Mouse (Mus musculus): ENCODE results near the gene Zcchc7.
"Not testable (repeated sequence)": the region's sequence is repeated elsewhere in the genome, so short reads cannot be mapped to it uniquely, and the experiment has no call there.

Zcchc7 gene

DNA sequence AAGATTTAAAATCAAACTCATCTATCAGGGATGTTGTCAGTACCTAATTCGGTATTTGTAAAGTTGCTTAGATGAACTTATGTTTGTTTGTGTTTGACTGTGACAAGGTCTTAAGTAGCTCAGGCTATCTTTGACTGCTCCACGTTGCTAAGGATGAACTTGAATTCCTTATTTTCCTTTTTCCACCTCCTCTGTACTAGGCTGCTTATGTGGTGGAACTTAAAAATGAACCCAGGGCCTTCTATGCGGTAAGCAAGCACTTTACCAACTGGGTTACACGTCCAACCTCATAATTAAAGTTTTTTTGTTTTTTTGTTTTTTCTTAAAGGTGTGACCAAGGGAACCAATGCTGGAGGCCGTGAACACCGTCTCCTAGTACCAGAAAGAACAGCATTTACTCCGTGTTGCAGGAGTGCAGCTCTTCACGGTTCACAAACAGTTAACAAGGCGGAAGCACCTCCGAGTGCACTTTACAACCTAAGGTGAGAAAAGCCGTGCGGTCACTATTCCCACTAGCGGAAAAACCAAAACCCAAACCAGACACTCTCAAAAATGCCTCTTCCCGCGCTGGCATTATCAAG lies at the start of gene Zcchc7:
Gene Zcchc7 (plus strand): TSS at position 325 of the 581 bp plus-strand sequence.
- DNase-seq, result no peak

DNA sequence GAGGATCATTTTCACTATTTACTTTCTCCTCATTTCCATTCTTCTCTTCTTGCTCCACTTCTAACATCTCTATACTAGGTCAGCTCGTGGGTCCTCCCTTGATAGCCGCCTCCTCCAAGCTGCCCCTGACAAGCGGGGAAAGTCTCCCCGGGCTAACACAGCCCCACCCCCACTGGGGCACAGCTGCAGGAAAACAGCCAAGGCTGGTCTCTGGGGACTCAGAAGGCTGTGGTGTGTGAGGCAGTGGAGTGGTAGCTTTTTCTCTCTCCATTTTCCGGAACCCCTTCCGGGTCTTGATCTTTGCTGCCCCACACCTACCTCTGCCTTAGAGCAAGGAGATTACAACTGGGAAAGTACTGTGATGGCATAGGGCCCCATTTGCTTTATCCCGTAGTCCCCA lies 49.7 kb upstream of the Zcchc7 start:
- no peak for DNase-seq

DNA sequence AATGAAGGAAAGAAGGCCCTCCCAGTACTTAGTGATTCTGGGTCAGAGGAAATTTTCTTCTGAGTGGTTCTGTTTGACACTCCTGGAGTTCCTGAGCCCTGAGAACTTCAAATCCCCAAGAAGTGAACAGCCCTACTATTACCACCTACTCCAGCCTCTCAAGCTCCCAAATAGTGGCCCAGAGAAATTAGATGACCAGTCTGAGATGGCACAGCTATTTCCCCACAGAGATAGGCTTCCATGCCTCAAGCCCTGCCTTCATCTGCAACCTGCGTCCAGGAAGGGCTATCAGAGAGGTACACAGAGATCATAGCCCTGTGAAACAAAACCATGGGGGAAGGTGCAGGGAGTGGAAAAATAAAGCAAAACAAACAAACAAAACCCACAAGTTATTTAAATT lies 48.8 kb upstream of the Zcchc7 start:
- no peak for DNase-seq

DNA sequence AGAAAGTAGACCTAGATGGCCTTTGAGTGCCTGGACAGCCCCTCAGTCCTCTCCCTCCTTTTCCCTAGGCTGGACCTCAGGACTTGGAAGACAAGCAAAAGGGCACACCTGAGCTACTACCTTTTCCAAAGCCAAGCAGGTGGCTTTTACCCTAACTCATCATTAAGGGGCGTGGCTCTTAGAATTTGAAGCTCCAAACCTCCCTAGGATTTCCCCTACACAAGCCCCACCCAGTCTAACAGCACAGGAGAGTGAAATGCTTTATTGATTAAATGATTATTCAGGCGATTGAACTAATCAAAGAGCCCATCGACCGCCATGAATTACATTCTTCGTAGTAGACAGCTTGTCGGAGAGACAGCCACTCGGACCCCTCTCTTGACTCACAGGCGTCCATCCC lies 47.4 kb upstream of the Zcchc7 start:
- no peak for DNase-seq

DNA sequence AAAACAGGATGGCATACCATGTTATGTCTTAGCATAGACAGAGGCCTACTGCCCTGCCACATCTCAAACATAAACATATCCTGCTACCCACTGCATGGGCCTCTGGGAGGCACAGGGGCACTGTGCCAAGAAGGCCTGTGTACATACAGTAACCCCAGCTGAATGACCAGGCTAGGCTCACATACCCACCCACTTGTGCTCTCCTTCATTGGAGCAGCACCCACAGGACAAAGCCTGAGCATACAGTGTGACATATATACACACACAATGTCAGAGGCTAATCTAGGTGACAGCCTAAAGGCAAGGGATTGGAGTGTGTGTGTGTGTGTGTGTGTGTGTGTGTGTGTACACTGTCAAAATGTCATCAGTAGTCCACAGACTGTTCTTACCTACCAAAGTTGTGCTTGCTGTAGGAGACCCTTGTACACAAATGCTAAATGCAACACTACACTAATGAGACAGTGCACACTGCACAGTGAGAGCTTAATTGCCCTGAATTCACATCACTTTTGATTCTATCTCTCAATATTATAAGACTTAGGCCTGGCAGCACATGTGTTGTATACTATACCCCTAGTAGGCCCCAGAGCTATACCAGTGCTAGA lies 46.5 kb upstream of the Zcchc7 start:
- DNase-seq, result no peak

DNA sequence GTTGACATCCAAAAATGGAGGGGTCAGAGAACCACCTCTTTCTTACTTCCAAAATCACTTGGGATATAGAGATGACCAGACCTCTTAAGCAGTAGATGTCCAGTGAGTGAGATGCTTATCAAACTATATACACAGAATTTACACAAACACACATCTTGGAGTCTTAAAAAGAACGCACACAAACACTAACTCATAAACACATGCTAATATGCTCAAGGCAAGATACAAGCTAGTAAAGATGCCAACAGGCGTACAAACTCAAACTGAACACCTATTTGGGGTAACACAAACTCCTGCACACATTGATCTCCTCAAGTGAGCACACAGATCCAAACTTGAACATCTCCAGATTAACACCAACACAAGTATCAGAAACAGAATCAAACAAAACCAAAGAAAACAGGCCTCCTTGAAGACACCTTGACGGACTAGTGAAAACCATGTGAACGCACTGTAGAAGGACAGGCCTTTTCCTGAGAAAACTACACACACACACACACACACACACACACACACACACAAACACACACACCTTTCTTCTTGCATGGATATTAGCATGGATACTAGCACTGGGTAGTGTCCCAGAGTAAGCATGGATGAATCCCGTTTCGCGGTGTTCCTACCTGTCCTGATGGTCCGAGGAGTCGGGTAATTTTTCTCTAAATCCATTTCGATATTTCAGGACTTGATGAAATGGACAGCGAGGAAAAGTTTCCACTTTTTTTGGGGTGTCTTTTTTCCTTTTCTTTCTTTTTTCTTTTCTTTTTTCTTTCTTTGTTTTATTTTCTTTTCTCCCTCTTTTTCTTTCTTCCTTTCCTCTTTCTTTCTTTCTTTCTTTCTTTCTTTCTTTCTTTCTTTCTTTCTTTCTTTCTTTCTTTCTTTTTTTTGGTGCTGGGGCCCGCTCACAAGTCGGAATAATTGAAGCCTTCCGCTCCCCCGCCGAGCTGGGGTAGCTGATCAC lies 45.7 kb upstream of the Zcchc7 start, which contains the start of gene Pax5:
Gene Pax5 (minus strand): TSS at position 748 of the 961 bp plus-strand sequence.
- DNase-seq, result no peak

DNA sequence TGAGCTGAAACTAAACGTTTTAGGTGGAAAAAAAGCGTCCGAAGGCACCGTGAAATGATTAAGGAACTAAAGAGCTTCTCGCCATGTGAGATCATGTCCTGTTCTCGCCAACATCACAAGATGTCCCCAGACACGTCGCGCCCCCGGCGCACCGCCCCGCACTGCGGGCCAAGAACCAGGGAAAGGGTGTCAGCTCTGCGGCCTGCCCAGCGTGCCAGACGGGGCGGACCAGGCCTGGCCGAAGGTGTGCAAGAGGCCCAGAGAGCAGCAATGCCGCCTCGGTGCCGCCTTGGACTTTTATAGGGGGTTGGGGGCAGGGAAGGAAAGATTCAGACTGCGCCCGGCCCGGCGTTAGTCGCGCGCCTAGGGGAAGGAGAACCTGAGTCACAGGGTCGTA lies 45.0 kb upstream of the Zcchc7 start:
- DNase-seq, result no peak

DNA sequence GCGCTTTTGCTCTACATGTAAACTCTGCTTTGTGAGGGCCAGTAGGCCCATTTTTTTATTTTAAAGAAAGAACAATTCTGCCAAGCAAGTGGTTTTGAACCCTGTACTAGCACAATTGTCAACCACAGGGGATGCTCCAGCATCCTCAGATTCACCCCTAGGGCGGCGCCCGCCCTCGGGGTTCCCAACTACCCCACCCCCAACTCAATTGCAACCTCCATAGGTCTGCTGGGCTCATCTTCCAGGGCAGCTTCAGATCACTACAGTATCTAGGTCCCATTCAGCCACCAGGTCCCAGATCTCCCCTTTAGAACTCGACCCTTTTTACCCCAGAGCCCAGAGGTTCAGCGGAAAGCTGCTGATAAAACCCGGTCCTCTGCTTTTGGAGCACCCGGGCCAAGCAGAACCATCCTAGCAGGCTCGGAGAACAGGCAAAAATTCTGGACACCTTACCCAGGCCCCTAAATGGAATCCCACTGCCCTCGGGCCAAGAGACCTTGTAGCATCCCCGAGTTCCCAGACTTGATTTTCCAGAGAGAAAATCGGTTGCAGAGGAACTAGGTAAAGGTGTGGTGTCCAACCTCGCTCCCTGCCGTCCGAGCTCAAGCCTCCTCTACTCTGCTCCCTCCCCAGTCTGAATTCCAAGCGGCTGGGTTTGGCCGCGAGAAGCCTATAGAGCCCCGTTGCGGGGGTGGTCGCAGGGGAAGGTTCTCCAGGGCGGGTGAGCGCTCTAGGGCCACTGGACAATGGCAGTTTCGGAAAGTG lies 44.4 kb upstream of the Zcchc7 start:
- DNase-seq, result no peak

DNA sequence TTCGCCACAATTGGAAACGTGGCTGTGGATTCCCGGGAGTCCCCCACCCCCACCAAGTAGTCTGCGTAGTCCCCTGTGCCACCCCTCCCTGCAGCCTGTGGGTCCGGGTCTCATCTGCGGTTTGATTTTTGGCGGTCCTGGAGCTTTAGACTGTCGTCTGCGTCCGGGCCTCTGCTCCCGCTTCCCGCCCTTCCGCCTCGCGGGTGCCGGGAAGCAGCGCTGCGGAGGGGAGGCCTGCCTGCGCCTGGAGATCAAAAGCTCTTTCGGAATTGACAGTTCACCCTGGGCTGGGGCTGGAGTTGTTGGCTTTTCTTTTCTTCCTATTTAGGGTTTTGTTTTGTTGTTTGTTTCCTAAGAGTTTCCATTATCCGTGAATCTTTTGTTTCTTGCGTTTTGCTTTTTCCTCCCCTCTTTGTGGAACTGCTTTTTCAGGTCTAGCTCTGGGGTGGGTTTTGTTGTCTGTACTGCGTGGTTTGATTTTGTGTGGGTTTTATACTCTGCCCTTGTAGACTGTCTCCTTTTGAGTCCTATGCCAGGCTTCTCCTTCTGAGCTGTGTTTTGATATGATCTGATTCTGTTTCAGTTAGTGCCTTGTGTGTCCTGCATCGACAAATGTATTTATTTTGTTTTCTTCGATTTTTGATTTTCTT lies 43.5 kb upstream of the Zcchc7 start:
- DNase-seq, result no peak

DNA sequence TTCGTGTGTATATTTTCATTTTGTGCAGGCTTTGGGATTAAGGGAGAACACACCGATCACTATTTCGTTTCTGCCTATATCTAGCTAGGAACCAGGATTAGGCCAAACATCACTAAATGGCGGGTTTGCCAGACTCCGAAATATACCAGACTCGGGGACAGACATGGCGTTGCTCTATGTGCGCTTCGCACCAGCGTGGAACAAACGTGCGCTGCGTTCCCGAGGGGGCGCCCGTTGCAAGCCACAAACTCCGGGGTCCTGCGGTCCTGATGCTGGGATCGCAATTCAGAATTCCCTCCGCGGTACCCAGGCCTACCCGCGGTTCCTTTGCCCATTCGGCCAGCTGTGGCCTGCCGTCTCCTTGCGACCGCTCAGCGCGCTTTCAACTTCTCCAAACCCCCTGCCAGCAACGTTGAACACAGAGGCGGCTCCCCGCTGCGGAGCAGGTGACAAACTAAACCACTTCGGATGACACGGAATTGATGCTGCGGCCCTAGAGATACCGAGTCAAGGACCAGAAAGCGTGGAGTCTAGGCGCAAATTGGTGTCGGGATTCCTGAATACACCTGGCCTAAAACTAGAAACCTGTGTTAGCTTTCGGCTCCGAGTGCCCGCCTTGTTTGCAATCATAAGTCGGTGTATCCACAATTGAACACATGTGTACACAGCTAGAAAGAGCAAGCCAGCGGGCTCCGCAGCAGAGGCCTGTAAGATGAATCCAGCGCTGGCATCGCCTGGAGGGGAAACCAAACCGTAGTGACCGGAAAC lies 42.7 kb upstream of the Zcchc7 start:
- DNase-seq, result no peak

DNA sequence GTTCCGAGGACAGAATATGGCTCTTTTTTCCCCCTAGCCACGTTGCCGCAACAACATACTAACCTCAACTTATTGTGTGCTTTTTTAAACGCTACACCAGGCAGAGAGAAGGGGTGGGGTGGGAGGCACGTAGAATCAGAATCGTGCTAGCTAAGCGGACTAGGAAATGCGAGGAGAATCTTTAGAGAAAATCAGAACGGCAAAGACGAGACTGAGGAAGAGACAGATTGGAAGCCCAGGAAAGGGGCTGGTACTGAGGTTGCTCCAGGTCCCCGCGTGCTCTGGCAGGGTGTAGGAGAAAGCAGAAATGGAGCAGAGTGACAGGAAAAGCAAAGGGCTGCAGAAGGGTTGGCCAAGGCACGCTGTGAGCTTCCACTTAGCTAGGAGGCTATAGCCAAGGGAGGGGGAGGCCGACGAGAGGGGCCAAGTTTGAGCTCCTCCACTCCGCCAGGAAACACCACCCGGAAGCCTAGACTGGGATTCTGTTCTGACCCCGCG lies 42.1 kb upstream of the Zcchc7 start:
- DNase-seq, result no peak

DNA sequence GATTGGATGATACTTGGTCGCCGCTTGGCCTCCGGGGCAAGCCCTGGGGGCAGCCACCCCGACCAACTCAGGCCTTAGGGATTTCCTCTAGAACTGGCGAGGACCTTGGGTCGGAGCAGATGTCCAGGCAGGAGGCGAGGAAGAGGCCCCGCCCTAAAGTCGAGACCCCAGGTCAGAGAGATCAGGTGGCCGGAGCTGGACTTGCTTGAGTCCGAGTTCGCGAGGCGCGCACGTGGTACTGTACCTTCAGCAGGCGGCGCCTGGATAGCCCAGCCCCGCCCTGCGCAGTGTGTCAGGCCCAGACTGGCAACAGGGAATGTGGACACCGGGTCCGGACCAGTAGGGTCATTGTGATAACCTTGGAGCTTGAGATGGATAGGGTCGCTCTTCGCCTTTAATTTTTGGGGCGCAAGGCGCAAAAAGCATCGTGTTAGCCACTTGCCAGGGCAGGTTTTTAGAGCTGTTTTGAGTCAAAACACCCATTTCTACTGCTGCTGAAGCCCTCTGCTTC lies 41.5 kb upstream of the Zcchc7 start:
- no peak for DNase-seq

DNA sequence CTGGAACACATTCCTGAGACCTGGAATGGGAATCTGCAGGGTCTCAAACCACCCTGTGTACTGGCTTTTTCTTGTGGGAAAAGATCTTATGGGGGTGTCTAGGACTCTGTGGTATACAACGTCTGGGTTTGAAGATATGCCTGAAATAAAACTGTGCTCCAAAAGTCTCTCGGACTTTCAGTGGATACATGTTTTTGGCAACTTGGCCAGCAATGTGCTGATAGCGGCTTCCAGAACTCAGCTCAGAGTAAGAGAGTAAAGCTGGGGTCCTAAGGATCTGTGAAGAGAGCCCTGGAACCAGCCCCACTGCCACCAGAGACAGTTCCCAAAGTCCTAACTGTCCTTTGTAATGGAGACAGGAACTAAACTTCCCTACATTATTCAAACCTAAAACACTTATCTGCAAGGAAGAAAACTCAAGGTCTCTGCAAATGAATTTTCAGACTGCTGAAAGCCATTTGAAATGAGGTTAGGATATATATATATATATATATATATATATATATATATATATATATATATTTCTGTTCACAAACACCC lies 40.0 kb upstream of the Zcchc7 start:
- DNase-seq, result no peak

DNA sequence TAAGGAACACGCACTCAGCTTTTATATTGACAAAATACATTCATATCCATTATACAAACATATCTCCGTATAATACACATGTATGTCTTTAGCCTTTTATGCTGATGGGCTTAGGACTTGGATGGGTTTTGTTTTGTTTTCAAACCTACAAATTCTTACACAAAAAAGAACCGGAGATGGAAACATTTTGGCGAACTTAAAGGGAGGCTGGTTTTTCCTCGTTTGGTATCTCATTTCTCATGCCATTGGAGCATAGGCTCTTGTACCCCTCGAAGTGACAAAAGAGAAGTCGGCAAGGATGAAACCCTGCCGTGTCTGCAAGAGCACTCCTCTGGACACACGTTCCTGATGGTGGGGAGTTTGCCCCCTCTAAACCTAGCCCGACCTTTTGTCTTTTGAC lies 39.3 kb upstream of the Zcchc7 start:
- no peak for DNase-seq

DNA sequence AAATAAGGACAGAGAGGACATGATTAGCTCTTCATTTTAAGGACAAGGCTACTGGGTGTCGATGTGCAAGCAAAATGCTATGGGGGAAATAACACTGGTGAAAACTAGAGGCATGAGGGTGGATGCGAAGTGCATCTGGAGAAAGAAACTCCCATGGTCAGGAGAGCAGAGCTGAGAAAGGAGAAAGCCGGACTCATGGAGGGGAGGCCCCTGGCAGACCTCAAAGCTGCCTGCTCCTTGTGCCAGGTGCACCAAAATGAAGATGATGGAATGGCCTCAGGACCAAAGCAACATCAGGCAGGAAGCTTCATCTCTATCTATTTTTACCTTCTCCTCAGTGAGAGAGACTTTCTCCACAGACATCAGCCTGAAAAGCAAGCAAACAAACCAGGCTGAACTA lies 38.0 kb upstream of the Zcchc7 start:
- no peak for DNase-seq

DNA sequence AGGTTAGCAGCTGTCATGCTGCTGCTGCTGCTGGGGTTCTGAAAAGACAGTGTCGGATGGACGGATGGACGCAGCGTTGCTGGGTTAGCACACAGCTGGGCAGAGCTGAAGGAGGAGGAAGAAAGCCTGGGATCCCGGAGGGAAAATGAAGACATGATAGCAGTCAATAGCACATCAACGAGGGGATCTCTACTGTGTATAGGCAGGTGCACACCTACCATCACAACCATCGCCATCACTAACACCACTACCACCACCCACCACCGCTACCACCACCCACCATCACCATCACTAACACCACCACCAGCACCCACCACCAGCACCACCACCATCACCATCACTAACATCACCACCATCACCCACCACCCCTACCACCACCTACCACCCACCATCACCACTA lies 35.6 kb upstream of the Zcchc7 start:
- DNase-seq, result no peak

DNA sequence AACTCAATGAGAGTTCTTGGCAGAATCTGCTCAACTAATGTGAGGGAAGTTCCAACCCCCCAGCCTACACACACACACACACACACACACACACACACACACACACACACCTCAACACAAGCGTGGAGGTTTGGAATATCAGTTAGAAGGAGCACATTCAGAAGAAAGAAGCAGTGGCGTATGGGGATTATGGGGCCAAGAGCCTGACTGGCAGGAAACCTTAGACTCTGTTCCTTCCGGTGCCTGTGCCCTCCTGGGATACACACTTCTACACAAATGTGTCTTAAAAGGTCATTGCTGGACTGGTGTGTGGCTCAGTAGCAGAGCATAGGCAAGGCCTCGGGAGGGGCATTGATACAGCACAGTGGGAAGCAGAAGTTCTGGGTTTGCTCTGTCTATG lies 34.4 kb upstream of the Zcchc7 start:
- no peak for DNase-seq

DNA sequence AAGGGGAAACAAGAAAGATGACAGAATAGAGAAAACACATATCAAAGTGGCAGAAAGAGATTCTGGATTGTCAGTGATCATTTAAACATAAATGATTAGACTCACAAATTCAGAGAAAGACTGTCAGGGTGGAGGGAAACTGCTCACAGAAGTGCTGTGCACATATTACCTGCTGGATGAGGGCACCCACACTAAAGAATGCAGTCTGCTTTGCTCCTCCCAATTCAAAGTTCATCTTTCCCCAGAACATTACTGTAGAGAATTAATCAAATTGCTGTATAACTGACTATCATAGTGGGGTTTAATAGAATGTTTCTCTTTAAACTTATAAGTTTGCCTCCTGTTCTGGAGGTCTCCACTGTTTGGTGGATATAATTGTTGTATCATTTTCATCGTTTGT lies 15.2 kb upstream of the Zcchc7 start:
- DNase-seq, result no peak

DNA sequence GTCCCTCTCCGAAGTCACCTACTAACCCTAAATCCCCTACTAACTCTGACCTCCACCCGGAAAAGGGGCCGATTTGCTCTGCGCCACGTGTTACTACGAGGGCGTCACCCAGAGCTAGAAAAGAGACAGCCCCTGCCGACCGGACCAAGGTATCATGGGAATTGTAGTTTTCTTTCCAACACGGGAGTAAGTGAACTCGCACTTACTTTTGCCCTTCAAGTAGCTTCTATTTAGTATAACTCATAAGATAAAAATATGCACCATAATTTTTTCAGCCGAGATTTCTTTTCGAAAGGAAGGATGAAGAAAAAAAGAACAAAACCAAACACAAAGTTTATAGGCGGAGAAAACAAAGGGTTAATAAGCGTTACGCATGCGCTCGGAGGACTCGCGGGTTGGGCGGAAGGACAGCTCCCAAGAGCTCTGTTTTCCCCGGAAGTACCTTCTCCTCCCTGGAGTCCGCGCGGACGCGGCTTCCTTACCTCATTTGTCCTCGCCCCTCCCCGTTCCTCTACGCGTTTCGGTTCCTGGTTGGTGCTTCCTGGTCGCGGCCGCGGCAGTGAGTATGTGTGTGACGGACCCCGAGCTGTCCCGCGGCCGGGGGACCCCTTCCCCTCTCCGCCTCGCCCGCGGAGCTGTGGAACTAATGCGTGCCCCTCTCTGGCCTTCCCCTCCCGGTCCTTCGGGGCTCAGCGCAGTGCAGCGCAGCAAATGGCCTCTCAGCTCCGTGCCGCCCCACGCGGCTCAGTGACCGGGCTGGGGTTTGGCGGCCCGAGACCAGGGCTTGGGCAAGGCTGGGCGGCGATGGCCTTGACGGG lies 666 bp downstream of the Zcchc7 start:
- peak; percentile 94 for DNase-seq

DNA sequence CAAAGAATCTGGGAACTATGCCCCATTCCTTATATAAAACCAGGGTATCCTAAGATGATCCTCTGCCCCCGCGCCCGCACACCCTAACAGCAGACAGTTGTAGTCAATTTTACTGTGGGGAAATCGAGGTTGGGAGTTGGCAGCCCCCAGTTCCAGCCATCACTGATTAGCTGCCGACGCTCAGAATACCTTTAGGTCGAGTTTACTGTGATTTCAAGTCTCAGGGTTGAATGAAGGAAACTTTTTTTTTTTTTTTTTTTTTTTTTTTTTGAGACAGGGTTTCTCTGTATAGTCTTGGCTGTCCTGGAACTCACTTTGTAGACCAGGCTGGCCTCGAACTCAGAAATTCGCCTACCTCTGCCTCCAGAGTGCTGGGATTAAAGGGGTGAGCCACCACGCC lies 1.5 kb downstream of the Zcchc7 start:
- not testable (repeated sequence) for DNase-seq
